Mouse (Mus musculus) retina, embryonic 14.5 days (tissue): ENCODE results near the gene Olfr1290.

Experiments
- DNase-seq: peaks from one replicate; pipeline ENCODE4 v3.0.0-alpha.2; 2015; ENCODE audit warnings: low spot score

Gene Olfr1290

GRCm38 (mm10) chr2:111493729-111494128 is at the start of gene Olfr1290:
Gene Olfr1290 (minus strand): TSS chr2:111493829.
- DNase-seq, result no peak

GRCm38 (mm10) chr2:111540191-111540590 is 46.6 kb upstream of the Olfr1290 start, which contains the start of gene Olfr1294:
Gene Olfr1294 (minus strand): TSS chr2:111540291.
- DNase-seq, result no peak

- no peak for DNase-seq
Observed at GRCm38 (mm10) chr2:111524903-111525302, 31.3 kb upstream of the Olfr1290 start, which contains the start of gene Olfr1293-ps. Gene Olfr1293-ps (plus strand): TSS chr2:111525203.

- no peak for DNase-seq
Observed at GRCm38 (mm10) chr2:111517451-111517850, 23.8 kb upstream of the Olfr1290 start.

GRCm38 (mm10) chr2:111496880-111497279 is 3.3 kb upstream of the Olfr1290 start, which contains the start of gene Olfr1291-ps1:
Gene Olfr1291-ps1 (plus strand): TSS chr2:111497180.
- no peak for DNase-seq

- DNase-seq, result no peak
Observed at GRCm38 (mm10) chr2:111480519-111480918, 13.1 kb downstream of the Olfr1290 start, which contains the start of gene Olfr1289. Gene Olfr1289 (plus strand): TSS chr2:111480819.

- DNase-seq, result no peak
Observed at GRCm38 (mm10) chr2:111473801-111474200, 19.8 kb downstream of the Olfr1290 start, which contains the start of gene Olfr1288. Gene Olfr1288 (plus strand): TSS chr2:111474101.

- no peak for DNase-seq
Observed at GRCm38 (mm10) chr2:111448842-111449241, 44.8 kb downstream of the Olfr1290 start, which contains the start of gene Olfr1287. Gene Olfr1287 (plus strand): TSS chr2:111449142.
